Comparison of ENCODE assay signal across 7 mouse cellular contexts in the genomic region with DNA sequence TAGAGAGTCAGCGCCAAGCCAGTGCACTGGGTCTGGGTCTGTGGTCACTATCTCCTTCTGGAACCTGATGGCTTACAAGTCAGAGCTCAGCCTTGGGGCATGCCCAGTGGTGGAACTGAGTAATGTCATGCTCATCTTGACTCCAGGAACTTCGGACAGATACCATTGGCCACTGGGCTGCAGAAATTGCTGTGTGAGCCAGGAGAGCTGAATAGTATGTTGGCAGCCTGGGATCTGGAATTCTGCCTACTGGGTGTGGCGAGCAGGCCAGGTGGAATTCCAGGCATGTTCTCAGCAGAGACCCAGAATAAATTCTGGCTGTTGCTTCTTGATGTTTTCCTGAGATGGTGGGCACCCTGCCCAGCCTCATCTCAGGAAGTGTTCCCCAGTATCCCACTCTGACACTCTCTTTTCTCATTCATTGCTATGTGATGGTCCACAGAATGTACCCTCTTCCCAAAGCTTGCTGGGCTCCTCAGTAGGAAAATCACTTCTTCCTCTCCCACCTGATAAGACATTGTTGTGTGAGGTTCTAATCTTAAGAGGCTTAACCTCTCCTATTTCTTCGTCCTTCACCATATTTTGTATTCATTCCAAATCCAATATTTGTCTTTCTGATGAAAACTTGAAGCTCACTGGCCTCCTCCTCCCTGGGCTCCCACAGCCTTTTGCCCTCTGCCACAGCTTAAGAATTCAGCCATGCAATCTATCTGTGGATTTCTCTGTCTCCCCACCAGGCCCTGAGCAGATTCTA. TPM values are rescaled to one million over a fixed set of nuclear protein-coding genes. Genes with fewer than 3 reads are reported as not detected.
DNase-seq lines count a peak whose midpoint lies in the region; ATAC-seq lines count a peak whose summit lies in the region.

No protein-coding gene starts in this region.

- H3K4me3 ChIP-seq in stomach, embryonic 15.5 days (replicated peaks) = no peak overlapping the region

- no peaks in the 10 kb centered on the region for H3K4me1 ChIP-seq in stomach, embryonic 15.5 days

- no peaks in the 10 kb centered on the region for H3K9me3 ChIP-seq in stomach, embryonic 15.5 days

- WGBS in stomach, embryonic 15.5 days = 61% methylated on average over 4 of the region's 4 CpGs

- peak; percentile 18 for DNase-seq in ovary, postnatal 14 days (ENCODE audit: low spot score)
- no peak for DNase-seq in ovary, postnatal 10 days (ENCODE audit: low spot score)
- DNase-seq in cerebellum, postnatal 14 days = peak; percentile 66 to 74
- DNase-seq in kidney, adult 8-10 months = peak; percentile 50 to 65
- DNase-seq in layer of hippocampus, adult 18-20 months (ENCODE audit: low spot score in 2 of 2) = no peak
- no peak for DNase-seq in embryo, embryonic 10 days (ENCODE audit: low spot score)

- ATAC-seq in stomach, embryonic 15.5 days (ENCODE audit: insufficient read depth, low FRiP score, low read depth) = peak; percentile 58; the same call in 1 of the 2 replicates

- no peaks in the 10 kb centered on the region for H3K27me3 ChIP-seq in stomach, embryonic 15.5 days (replicated peaks)

- H3K36me3 ChIP-seq in stomach, embryonic 15.5 days = no peaks in the 10 kb centered on the region

- no peak overlapping the region for H3K4me2 ChIP-seq in stomach, embryonic 15.5 days

- H3K27ac ChIP-seq in stomach, embryonic 15.5 days = no peak overlapping the region

- H3K9ac ChIP-seq in stomach, embryonic 15.5 days = no peak overlapping the region

RNA-seq across cellular contexts. Expression of gene Sypl, which starts 41.6 kb away (rescaled TPM):
- 162 and 165 TPM in 2 replicates for polyA plus RNA-seq in stomach, embryonic 15.5 days (2015; fragmentation: Nextera tagmentation; extraction: Ambion mirVana)
- 10 to 100 TPM; 44.9 to 45.8 TPM for total RNA-seq in layer of hippocampus, adult 18-20 months (2021)

Comparison
In these comparisons a context has a peak if more than half of its experiments do, and no peak if none do; other contexts are left out.
1. DNase-seq: peak in ovary, postnatal 14 days (single experiment), cerebellum, postnatal 14 days (2 of 2) and kidney, adult 8-10 months (2 of 2); none in ovary, postnatal 10 days (single experiment), layer of hippocampus, adult 18-20 months (0 of 2) and embryo, embryonic 10 days (single experiment).